Mouse (Mus musculus): Measurements from ENCODE around the gene C1qtnf1. TPM values are rescaled to one million over a fixed set of nuclear protein-coding genes. Genes with fewer than 3 reads are reported as not detected.

The C1qtnf1 gene
- polyA plus RNA-seq, 1 experiment from 2014 or later: 1.1 TPM

DNA sequence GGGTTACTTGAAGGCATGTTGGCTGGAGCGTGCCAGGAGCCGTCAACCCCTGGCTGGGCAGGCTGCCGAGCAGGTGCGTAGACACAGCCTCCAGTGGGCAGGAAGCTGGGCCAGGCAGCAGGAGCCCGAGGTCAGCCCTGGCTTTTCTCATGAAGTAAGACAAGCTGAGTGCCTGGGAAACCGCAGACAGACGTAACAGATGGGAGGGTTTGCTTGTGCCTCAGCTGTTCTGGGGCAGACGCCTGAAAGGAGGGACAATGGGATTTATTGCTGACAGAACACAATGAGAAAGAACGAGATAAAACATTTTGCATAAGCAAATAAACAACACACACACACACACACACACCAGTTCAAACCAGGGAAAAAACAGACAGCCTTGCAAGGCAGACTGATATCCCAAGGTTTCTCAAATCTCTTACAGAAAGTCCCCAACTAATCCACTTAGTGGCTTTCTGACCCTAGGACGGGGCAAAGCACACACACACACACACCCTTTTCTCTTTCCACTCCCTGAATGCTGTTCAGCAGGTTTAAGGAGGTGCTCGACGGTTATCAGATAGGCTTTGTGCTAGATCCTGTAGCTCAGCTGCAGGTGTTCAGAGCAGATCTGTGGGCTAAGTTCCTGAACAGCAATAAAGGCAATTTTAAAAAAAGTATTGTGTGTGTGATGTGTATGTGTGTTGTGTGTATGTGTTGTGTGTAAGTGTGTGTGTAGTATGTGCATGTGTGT, 42.4 kb downstream of the C1qtnf1 start:
- Histone ChIP-seq H3K4me2 (replicated peaks; ENCODE audit: low read depth, low read length) (no peak overlapping the region), H3K9ac (ENCODE audit: low read depth, low read length) (no peak overlapping the region), H3K4me3 (ENCODE audit: low read depth, low read length) (no peak overlapping the region), H3K9me3 (ENCODE audit: control insufficient read depth, low read length) (no peaks in the 10 kb centered on the region), H3K27ac (ENCODE audit: low read depth, low read length) (peak overlapping the region; percentile 53), H3K4me1 (replicated peaks; ENCODE audit: control insufficient read depth, insufficient read depth, low read length) (0 out of 2 replicates have a peak, but pooled peaks cover 3% of the 10 kb centered on the region), H3K36me3 (ENCODE audit: control insufficient read depth, insufficient read depth, low read length) (no peaks in the 10 kb centered on the region), H3K27me3 (ENCODE audit: control insufficient read depth, insufficient read depth, low read length) (no peaks in the 10 kb centered on the region)
- 38% methylated on average over 12 of the region's 12 CpGs for WGBS
- ATAC-seq (ENCODE audit: low FRiP score) (0 out of 2 replicates have a peak, but pooled peaks have one; percentile 35), DNase-seq (ENCODE audit: low spot score) (peak; percentile 44)

DNA sequence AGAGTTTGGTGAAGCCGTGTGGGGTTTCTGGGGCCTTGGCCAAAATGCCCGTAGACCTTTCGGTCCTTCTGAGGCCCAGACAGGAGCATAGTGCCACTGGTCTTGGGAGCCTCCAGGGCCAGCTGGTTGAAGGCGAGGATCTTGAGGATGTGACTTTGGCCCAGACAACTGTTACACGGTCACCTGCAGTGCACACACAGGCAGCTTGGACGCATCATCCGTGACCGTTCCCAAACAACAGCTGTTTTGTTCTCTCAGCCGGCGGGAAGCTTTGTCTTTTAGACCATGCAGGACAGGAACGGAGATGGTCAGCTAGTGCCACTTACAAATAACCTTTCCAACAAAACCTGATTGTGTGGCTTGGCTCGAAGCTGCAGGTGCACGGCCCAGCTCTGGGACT, 43.7 kb downstream of the C1qtnf1 start:
- Histone ChIP-seq H3K9me3 (ENCODE audit: control insufficient read depth, low read length) (no peaks in the 10 kb centered on the region), H3K4me1 (replicated peaks; ENCODE audit: control insufficient read depth, insufficient read depth, low read length) (0 out of 2 replicates have a peak, but pooled peaks cover 3% of the 10 kb centered on the region), H3K27me3 (ENCODE audit: control insufficient read depth, insufficient read depth, low read length) (no peaks in the 10 kb centered on the region), H3K4me2 (replicated peaks; ENCODE audit: low read depth, low read length) (no peak overlapping the region), H3K9ac (ENCODE audit: low read depth, low read length) (no peak overlapping the region), H3K4me3 (ENCODE audit: low read depth, low read length) (no peak overlapping the region), H3K27ac (ENCODE audit: low read depth, low read length) (no peak overlapping the region), H3K36me3 (ENCODE audit: control insufficient read depth, insufficient read depth, low read length) (no peaks in the 10 kb centered on the region)
- DNase-seq (ENCODE audit: low spot score) (no peak), ATAC-seq (ENCODE audit: low FRiP score) (no peak)
- 54% methylated on average over 13 of the region's 13 CpGs for WGBS

DNA sequence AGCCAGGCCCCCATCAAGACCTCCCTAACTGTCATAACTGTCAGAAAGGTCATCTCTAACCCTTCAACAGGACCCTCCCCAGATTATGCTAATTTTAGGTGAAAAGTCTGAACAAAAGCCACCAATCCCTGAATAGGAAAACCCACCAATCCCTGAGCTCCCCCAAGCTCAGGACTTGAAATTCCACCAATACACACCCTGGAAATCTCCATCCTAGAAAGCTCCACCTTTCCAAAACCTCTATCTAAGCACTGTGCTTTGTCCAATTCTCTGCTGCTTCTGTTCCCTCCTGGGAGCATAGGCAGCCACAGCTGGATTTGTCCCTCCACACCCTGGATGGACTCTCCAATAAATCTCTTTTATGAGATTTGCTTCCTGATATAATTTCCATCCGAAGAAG, 45.2 kb downstream of the C1qtnf1 start:
- Histone ChIP-seq H3K27me3 (ENCODE audit: control insufficient read depth, insufficient read depth, low read length) (no peaks in the 10 kb centered on the region), H3K9me3 (ENCODE audit: control insufficient read depth, low read length) (no peaks in the 10 kb centered on the region), H3K36me3 (ENCODE audit: control insufficient read depth, insufficient read depth, low read length) (no peaks in the 10 kb centered on the region), H3K4me3 (ENCODE audit: low read depth, low read length) (no peak overlapping the region), H3K27ac (ENCODE audit: low read depth, low read length) (no peak overlapping the region), H3K4me2 (replicated peaks; ENCODE audit: low read depth, low read length) (no peak overlapping the region), H3K9ac (ENCODE audit: low read depth, low read length) (no peak overlapping the region), H3K4me1 (replicated peaks; ENCODE audit: control insufficient read depth, insufficient read depth, low read length) (peaks cover 7% of the 10 kb centered on the region)
- DNase-seq (ENCODE audit: low spot score) (no peak), ATAC-seq (ENCODE audit: low FRiP score) (no peak)
- 85% methylated on average over 1 of the region's 1 CpGs for WGBS

DNA sequence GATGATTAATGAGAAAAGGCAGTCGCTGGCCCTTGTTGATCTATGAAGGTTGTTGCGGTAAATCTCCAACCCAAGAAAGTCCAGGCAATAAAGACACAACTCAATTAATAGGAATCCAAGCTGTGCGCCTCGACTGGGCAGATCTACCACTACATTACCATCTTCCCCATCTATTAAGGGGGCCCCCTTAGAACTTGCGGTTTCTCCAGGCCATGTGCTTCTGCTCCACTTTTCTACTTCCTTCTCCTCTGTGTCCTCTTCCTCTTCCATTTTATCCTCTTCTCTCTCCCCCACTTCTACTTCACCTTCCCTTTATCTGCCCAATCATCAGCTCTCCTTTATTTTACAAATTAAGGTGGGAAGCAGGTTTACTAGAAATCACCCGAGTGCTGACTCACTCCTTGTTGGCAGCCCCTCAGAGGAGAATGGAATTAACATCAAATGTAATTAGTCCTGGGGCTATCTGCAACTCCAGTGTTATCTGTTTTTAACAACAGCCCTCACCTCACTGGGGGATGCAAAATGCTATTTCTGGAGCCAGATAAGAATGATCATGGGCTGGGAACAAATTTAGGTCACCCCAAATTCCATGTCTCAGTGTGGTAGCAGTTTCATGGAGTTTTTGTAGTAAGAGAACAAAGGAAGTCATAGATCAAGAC, 46.0 kb downstream of the C1qtnf1 start:
- H3K4me2 ChIP-seq (replicated peaks; ENCODE audit: low read depth, low read length): no peak overlapping the region
- H3K36me3 ChIP-seq (ENCODE audit: control insufficient read depth, insufficient read depth, low read length): no peaks in the 10 kb centered on the region
- WGBS: 77% methylated on average over 6 of the region's 6 CpGs
- no peaks in the 10 kb centered on the region for H3K27me3 ChIP-seq (ENCODE audit: control insufficient read depth, insufficient read depth, low read length)
- H3K9me3 ChIP-seq (ENCODE audit: control insufficient read depth, low read length): no peaks in the 10 kb centered on the region
- no peak overlapping the region for H3K9ac ChIP-seq (ENCODE audit: low read depth, low read length)
- ATAC-seq (ENCODE audit: low FRiP score): no peak
- no peak overlapping the region for H3K27ac ChIP-seq (ENCODE audit: low read depth, low read length)
- H3K4me3 ChIP-seq (ENCODE audit: low read depth, low read length): no peak overlapping the region
- H3K4me1 ChIP-seq (replicated peaks; ENCODE audit: control insufficient read depth, insufficient read depth, low read length): peaks cover 7% of the 10 kb centered on the region
- DNase-seq (ENCODE audit: low spot score): no peak

DNA sequence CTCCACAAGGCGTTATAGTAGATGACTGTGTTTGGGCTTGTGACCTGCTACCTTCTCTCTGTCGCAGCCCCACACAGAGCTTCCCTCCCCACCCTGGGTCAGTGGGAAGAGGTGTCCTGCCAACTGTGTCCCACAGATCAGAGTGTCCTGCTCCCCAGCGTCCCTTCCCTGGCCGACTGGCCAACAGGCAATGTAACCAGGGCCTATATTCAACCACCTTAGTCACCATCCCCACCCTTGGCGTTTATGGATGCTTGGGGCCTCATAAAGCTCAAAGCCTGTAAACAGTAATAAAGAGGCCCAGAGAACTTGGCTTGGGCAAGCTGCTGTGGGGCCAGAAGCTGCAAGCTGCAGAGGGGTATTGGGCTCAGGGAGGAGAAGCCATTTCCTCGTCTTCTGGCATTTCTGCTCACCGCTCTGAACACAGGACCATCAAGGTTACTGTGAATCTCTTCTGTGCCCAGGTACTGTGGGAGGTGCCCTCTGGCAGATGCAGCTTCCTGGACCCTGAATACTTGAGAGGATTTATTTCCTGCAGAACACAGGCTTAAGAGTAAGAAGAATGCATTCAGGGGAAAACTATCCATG, 47.6 kb downstream of the C1qtnf1 start:
- ATAC-seq (ENCODE audit: low FRiP score) (no peak), DNase-seq (ENCODE audit: low spot score) (no peak)
- WGBS: 89% methylated on average over 7 of the region's 7 CpGs
- Histone ChIP-seq H3K4me1 (replicated peaks; ENCODE audit: control insufficient read depth, insufficient read depth, low read length) (peaks cover 6% of the 10 kb centered on the region), H3K27me3 (ENCODE audit: control insufficient read depth, insufficient read depth, low read length) (no peaks in the 10 kb centered on the region), H3K4me3 (ENCODE audit: low read depth, low read length) (no peak overlapping the region), H3K36me3 (ENCODE audit: control insufficient read depth, insufficient read depth, low read length) (no peaks in the 10 kb centered on the region), H3K9ac (ENCODE audit: low read depth, low read length) (no peak overlapping the region), H3K9me3 (ENCODE audit: control insufficient read depth, low read length) (no peaks in the 10 kb centered on the region), H3K27ac (ENCODE audit: low read depth, low read length) (no peak overlapping the region), H3K4me2 (replicated peaks; ENCODE audit: low read depth, low read length) (no peak overlapping the region)

DNA sequence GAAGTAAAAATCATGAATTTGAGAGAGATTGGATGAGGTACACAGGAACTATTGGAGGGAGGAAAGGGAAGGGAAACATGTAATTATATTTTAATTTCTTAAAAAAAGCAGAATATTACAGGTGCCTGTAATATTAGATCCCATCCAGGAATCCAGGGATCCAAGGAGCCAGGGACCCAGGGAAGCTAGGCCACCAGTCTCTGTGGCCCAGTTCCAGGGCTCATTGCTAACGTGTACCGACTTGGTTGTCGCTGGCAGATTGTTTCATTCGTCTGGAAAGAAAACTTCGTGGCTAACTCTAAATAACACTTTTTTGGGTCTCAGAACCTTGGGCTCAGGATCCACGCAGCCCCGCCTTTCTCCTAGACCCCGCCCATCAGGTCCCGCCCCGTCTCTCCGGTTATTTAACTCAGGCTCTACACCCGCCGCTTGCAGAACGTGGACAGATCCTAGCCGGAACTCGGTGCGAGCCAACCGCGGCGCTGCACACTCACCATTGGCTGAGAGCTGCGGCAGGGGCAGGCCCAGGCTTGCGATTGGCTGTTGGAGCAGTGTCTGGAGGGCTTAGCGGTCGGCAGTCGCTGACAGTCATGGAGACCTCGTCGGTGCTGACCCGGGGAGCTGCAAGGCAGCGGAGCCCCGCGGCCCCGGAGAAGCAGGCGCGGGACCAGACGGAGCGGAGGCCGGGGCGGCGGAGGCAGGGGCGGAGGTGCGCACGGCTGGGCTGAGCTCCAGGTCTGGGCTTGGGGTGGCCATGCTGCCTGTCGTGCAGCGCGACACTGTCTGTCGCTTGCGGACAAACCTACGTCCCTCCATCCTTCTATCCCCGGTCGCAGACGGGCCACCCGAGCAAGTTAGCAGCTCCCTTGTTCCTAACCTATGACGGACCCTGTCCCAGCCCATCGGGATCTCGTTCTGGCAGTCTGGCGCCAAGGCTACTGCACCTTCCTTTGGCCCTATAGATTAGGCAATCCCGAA, 48.7 kb downstream of the C1qtnf1 start, which contains the start of gene Engase:
Gene Engase (plus strand): TSS at position 434 of the 978 bp plus-strand sequence.
- peak within 1 kb of the TSS; percentile 24; the same call in 1 of the 2 replicates for H3K27ac ChIP-seq (ENCODE audit: low read depth, low read length)

DNA sequence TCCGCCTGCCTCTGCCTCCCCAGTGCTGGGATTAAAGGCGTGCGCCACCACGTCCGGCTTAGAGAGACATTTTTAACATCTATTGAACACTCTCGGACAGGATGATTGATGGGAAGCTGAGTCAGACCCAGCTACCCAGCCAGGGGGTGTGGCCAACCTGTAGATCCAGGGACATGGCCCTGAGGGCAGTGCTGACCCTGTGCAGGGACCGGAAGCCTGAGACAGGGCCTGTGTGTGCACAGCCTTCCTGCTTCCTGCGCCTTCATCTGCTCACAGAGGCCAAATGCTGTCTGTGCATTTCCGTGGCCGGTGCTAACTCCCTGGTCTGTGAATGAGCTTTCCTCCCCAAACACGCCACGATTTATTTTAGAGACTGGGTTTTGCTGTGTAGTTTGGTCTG, 51.8 kb downstream of the C1qtnf1 start:
- Histone ChIP-seq H3K9ac (ENCODE audit: low read depth, low read length) (no peak overlapping the region), H3K4me3 (ENCODE audit: low read depth, low read length) (no peak overlapping the region), H3K27me3 (ENCODE audit: control insufficient read depth, insufficient read depth, low read length) (no peaks in the 10 kb centered on the region), H3K9me3 (ENCODE audit: control insufficient read depth, low read length) (no peaks in the 10 kb centered on the region), H3K4me2 (replicated peaks; ENCODE audit: low read depth, low read length) (no peak overlapping the region), H3K36me3 (ENCODE audit: control insufficient read depth, insufficient read depth, low read length) (no peaks in the 10 kb centered on the region), H3K27ac (ENCODE audit: low read depth, low read length) (no peak overlapping the region), H3K4me1 (replicated peaks; ENCODE audit: control insufficient read depth, insufficient read depth, low read length) (peaks cover 5% of the 10 kb centered on the region)
- 80% methylated on average over 12 of the region's 12 CpGs for WGBS
- DNase-seq (ENCODE audit: low spot score) (no peak), ATAC-seq (ENCODE audit: low FRiP score) (no peak)

More for the DNA sequence above, 48.7 kb downstream of the C1qtnf1 start, which contains the start of gene Engase:
- Histone ChIP-seq H3K4me3 (ENCODE audit: low read depth, low read length) (peak within 1 kb of the TSS; percentile 70), H3K36me3 (ENCODE audit: control insufficient read depth, insufficient read depth, low read length) (no peaks in the 10 kb centered on the region), H3K9me3 (ENCODE audit: control insufficient read depth, low read length) (no peaks in the 10 kb centered on the region), H3K4me2 (replicated peaks; ENCODE audit: low read depth, low read length) (peak within 1 kb of the TSS; percentile 88), H3K4me1 (replicated peaks; ENCODE audit: control insufficient read depth, insufficient read depth, low read length) (peaks cover 5% of the 10 kb centered on the region), H3K27me3 (ENCODE audit: control insufficient read depth, insufficient read depth, low read length) (no peaks in the 10 kb centered on the region), H3K9ac (ENCODE audit: low read depth, low read length) (peak within 1 kb of the TSS; percentile 80)
- DNase-seq (ENCODE audit: low spot score) (peak; percentile 90), ATAC-seq (ENCODE audit: low FRiP score) (peak; percentile 99)
- WGBS: under 1% methylated on average over 48 of the region's 57 CpGs

DNA sequence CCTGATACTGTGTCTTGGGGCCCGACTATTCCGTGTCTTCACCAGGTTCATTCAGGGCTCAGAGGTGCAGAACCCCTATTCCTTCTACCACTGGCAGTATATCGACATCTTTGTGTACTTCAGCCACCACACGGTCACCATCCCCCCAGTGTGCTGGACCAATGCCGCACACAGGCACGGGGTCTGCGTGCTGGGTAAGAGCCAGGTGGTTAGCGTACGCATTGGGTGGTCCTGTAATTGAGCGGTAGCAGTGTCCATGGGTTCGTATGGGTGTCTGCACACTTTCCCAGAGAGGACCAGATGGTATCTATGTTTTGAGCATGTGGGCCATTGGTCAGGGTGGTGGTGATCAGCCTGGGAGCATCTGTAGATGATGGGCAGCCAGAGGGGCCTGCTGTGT, 53.2 kb downstream of the C1qtnf1 start:
- H3K4me1 ChIP-seq (replicated peaks; ENCODE audit: control insufficient read depth, insufficient read depth, low read length): peaks cover 5% of the 10 kb centered on the region
- H3K4me2 ChIP-seq (replicated peaks; ENCODE audit: low read depth, low read length): no peak overlapping the region
- no peak for DNase-seq (ENCODE audit: low spot score)
- H3K27me3 ChIP-seq (ENCODE audit: control insufficient read depth, insufficient read depth, low read length): no peaks in the 10 kb centered on the region
- 93% methylated on average over 11 of the region's 11 CpGs for WGBS
- H3K36me3 ChIP-seq (ENCODE audit: control insufficient read depth, insufficient read depth, low read length): no peaks in the 10 kb centered on the region
- H3K27ac ChIP-seq (ENCODE audit: low read depth, low read length): no peak overlapping the region
- H3K9me3 ChIP-seq (ENCODE audit: control insufficient read depth, low read length): no peaks in the 10 kb centered on the region
- no peak overlapping the region for H3K4me3 ChIP-seq (ENCODE audit: low read depth, low read length)
- H3K9ac ChIP-seq (ENCODE audit: low read depth, low read length): no peak overlapping the region
- ATAC-seq (ENCODE audit: low FRiP score): no peak

All from hindbrain, embryonic 11.5 days (tissue).